Mouse (Mus musculus): ENCODE results near the gene Dglucy.
"Not testable (repeated sequence)": the region's sequence is repeated elsewhere in the genome, so short reads cannot be mapped to it uniquely, and the experiment has no call there.

The Dglucy gene

GRCm38 (mm10) chr12:100781428-100782120, 2.7 kb downstream of the Dglucy start:
- no peak for DNase-seq

- DNase-seq: no peak
Observed at GRCm38 (mm10) chr12:100784152-100784551, 5.3 kb downstream of the Dglucy start.

- DNase-seq: no peak
Observed at GRCm38 (mm10) chr12:100785344-100785743, 6.5 kb downstream of the Dglucy start.

GRCm38 (mm10) chr12:100789981-100790550, 11.2 kb downstream of the Dglucy start:
- no peak for DNase-seq

GRCm38 (mm10) chr12:100791425-100791824, 12.6 kb downstream of the Dglucy start:
- DNase-seq: no peak

- DNase-seq: no peak
Observed at GRCm38 (mm10) chr12:100794450-100795230, 15.8 kb downstream of the Dglucy start.

GRCm38 (mm10) chr12:100795390-100796036, 16.7 kb downstream of the Dglucy start:
- no peak for DNase-seq

- DNase-seq: not testable (repeated sequence)
Observed at GRCm38 (mm10) chr12:100803391-100803790, 24.5 kb downstream of the Dglucy start.

GRCm38 (mm10) chr12:100807280-100807679, 28.4 kb downstream of the Dglucy start:
- no peak for DNase-seq

GRCm38 (mm10) chr12:100808609-100809280, 29.9 kb downstream of the Dglucy start:
- DNase-seq: no peak

GRCm38 (mm10) chr12:100810542-100810941, 31.7 kb downstream of the Dglucy start:
- no peak for DNase-seq

GRCm38 (mm10) chr12:100813901-100814300, 35.0 kb downstream of the Dglucy start:
- DNase-seq: no peak

GRCm38 (mm10) chr12:100814671-100815070, 35.8 kb downstream of the Dglucy start:
- DNase-seq: no peak

GRCm38 (mm10) chr12:100816906-100817305, 38.0 kb downstream of the Dglucy start:
- DNase-seq: no peak

GRCm38 (mm10) chr12:100819965-100820364, 41.1 kb downstream of the Dglucy start:
- no peak for DNase-seq

GRCm38 (mm10) chr12:100831021-100831420, 52.2 kb downstream of the Dglucy start:
- DNase-seq: no peak

GRCm38 (mm10) chr12:100831629-100832325, 52.9 kb downstream of the Dglucy start:
- DNase-seq: no peak

GRCm38 (mm10) chr12:100837208-100837607, 58.4 kb downstream of the Dglucy start:
- no peak for DNase-seq

- DNase-seq: no peak
Observed at GRCm38 (mm10) chr12:100839079-100839600, 60.3 kb downstream of the Dglucy start.

GRCm38 (mm10) chr12:100839926-100840325, 61.1 kb downstream of the Dglucy start:
- DNase-seq: no peak

- peak; percentile 79 for DNase-seq
Observed at GRCm38 (mm10) chr12:100841211-100841792, 62.4 kb downstream of the Dglucy start.
